Mouse (Mus musculus) testis, adult 2 months (tissue): ENCODE results near the gene Wnk2. TPM values are rescaled to one million over a fixed set of nuclear protein-coding genes. Genes with fewer than 3 reads are reported as not detected.

Experiments
- H3K27ac ChIP-seq: fragments of 200-500 bp; 2 replicates; pipeline ENCODE4 v1.5.1; 2012; ENCODE audit warnings: low read depth, low read length; ENCODE audit not compliant: control insufficient read depth, insufficient read depth
- H3K27me3 ChIP-seq: fragments of 200-500 bp; 2 replicates; pipeline ENCODE4 v1.6.1; 2012; ENCODE audit warnings: mild to moderate bottlenecking, low read length, moderate library complexity; ENCODE audit not compliant: control insufficient read depth, insufficient read depth
- H3K36me3 ChIP-seq: fragments of 200-500 bp; 2 replicates; pipeline ENCODE4 v1.6.1; 2012; ENCODE audit warnings: mild to moderate bottlenecking, low read length; ENCODE audit not compliant: control insufficient read depth, insufficient read depth
- H3K4me1 ChIP-seq: fragments of 200-500 bp; 2 replicates; pipeline ENCODE4 v1.6.1; 2012; ENCODE audit warnings: low read length; ENCODE audit not compliant: control insufficient read depth, insufficient read depth
- H3K4me3 ChIP-seq: fragments of 200-500 bp; 2 replicates; pipeline ENCODE4 v1.5.1; 2012; ENCODE audit warnings: low read depth, mild to moderate bottlenecking, low read length, moderate library complexity, mixed read lengths; ENCODE audit not compliant: control insufficient read depth
- CTCF ChIP-seq: fragments of 200-500 bp; IDR thresholded peaks from 2 replicates; pipeline ENCODE4 v1.5.1; 2012; ENCODE audit warnings: low read depth, mild to moderate bottlenecking, inconsistent platforms, low read length, moderate library complexity; ENCODE audit not compliant: control insufficient read depth, insufficient read depth, insufficient replicate concordance
- POLR2A ChIP-seq: fragments of 200-500 bp; IDR thresholded peaks from 2 replicates; pipeline ENCODE4 v1.6.1; 2012; ENCODE audit warnings: low read depth, mild to moderate bottlenecking, inconsistent platforms, low read length, moderate library complexity; ENCODE audit not compliant: control insufficient read depth
- polyA plus RNA-seq: library from polyadenylated mRNA; depleted of rRNA; stranded (reverse); fragments of >200 nt; gene quantifications from 2 replicates; pipeline ENCODE4 v1.2.3, GENCODE M21; 2012

The Wnk2 gene
- polyA plus RNA-seq, 1 experiment = 1.0 TPM

GRCm38 (mm10) chr13:49163645-49164044 lies 15.8 kb upstream of the Wnk2 start:
- no peaks in the 10 kb centered on the region for H3K36me3 ChIP-seq
- H3K4me3 ChIP-seq = no peak overlapping the region
- TF ChIP-seq POLR2A (no peak), CTCF (no peak)
- H3K27ac ChIP-seq = no peak overlapping the region
- no peaks in the 10 kb centered on the region for H3K4me1 ChIP-seq
- H3K27me3 ChIP-seq = no peaks in the 10 kb centered on the region

GRCm38 (mm10) chr13:49162722-49163121 lies 14.9 kb upstream of the Wnk2 start:
- Histone ChIP-seq H3K27me3 (no peaks in the 10 kb centered on the region), H3K27ac (no peak overlapping the region), H3K4me3 (no peak overlapping the region), H3K4me1 (no peaks in the 10 kb centered on the region), H3K36me3 (no peaks in the 10 kb centered on the region)
- TF ChIP-seq CTCF = no peak
- no peak for TF ChIP-seq POLR2A

GRCm38 (mm10) chr13:49161236-49161635 lies 13.4 kb upstream of the Wnk2 start:
- Histone ChIP-seq H3K4me3 (no peak overlapping the region), H3K36me3 (no peaks in the 10 kb centered on the region), H3K27me3 (no peaks in the 10 kb centered on the region), H3K27ac (no peak overlapping the region), H3K4me1 (no peaks in the 10 kb centered on the region)
- TF ChIP-seq CTCF (no peak), POLR2A (no peak)

GRCm38 (mm10) chr13:49158040-49158713 lies 10.4 kb upstream of the Wnk2 start:
- TF ChIP-seq POLR2A (no peak), CTCF (no peak)
- H3K4me3 ChIP-seq = no peak overlapping the region
- no peaks in the 10 kb centered on the region for H3K27me3 ChIP-seq
- H3K36me3 ChIP-seq = no peaks in the 10 kb centered on the region
- no peak overlapping the region for H3K27ac ChIP-seq
- no peaks in the 10 kb centered on the region for H3K4me1 ChIP-seq

GRCm38 (mm10) chr13:49156645-49157044 lies 8.8 kb upstream of the Wnk2 start:
- no peaks in the 10 kb centered on the region for H3K27me3 ChIP-seq
- TF ChIP-seq CTCF (peak; percentile 91; the same call in 1 of the 2 replicates), POLR2A (no peak)
- no peaks in the 10 kb centered on the region for H3K4me1 ChIP-seq
- no peak overlapping the region for H3K27ac ChIP-seq
- H3K4me3 ChIP-seq = no peak overlapping the region
- no peaks in the 10 kb centered on the region for H3K36me3 ChIP-seq

GRCm38 (mm10) chr13:49154621-49155020 lies 6.8 kb upstream of the Wnk2 start:
- TF ChIP-seq POLR2A = no peak
- TF ChIP-seq CTCF = no peak
- no peak overlapping the region for H3K4me3 ChIP-seq
- no peaks in the 10 kb centered on the region for H3K27me3 ChIP-seq
- no peaks in the 10 kb centered on the region for H3K4me1 ChIP-seq
- H3K36me3 ChIP-seq = no peaks in the 10 kb centered on the region
- no peak overlapping the region for H3K27ac ChIP-seq

GRCm38 (mm10) chr13:49154028-49154427 lies 6.2 kb upstream of the Wnk2 start:
- Histone ChIP-seq H3K36me3 (no peaks in the 10 kb centered on the region), H3K27me3 (no peaks in the 10 kb centered on the region), H3K27ac (no peak overlapping the region), H3K4me1 (no peaks in the 10 kb centered on the region), H3K4me3 (no peak overlapping the region)
- TF ChIP-seq CTCF = no peak

GRCm38 (mm10) chr13:49148687-49149086 lies 873 bp upstream of the Wnk2 start:
- Histone ChIP-seq H3K27ac (no peak overlapping the region), H3K4me3 (no peak overlapping the region), H3K36me3 (no peaks in the 10 kb centered on the region), H3K27me3 (no peaks in the 10 kb centered on the region; the same call in none of the 2 replicates), H3K4me1 (peaks cover 23% of the 10 kb centered on the region)
- TF ChIP-seq CTCF (no peak), POLR2A (no peak)
